Mouse (Mus musculus) heart, embryonic 15.5 days (tissue): Measurements from ENCODE around the gene Nol7. TPM values are rescaled to one million over a fixed set of nuclear protein-coding genes. Genes with fewer than 3 reads are reported as not detected.
A peak's percentile ranks its signal among the peaks of the same experiment; 100 is the strongest.

Experiments used
- ATAC-seq: fragments of 200-750 bp; cut with Nextera tagmentation; replicated peaks from 2 replicates; pipeline ENCODE4 v1.8.0; 2017; ENCODE audit warnings: low read depth, moderate TSS enrichment; ENCODE audit not compliant: insufficient number of reproducible peaks, insufficient read depth, low FRiP score
- H3K27ac ChIP-seq: fragments of 300-500 bp; sonication (generic); 2 replicates; pipeline ENCODE4 v1.5.1; 2015; ENCODE audit warnings: mild to moderate bottlenecking, inconsistent platforms
- H3K27me3 ChIP-seq: fragments of 300-500 bp; sonication (generic); 2 replicates; pipeline ENCODE4 v1.6.1; 2015; ENCODE audit warnings: inconsistent platforms
- H3K36me3 ChIP-seq: fragments of 300-500 bp; sonication (generic); 2 replicates; pipeline ENCODE4 v1.6.1; 2015; ENCODE audit warnings: mild to moderate bottlenecking, inconsistent platforms
- H3K4me1 ChIP-seq: fragments of 300-500 bp; sonication (generic); replicated peaks from 2 replicates; pipeline ENCODE4 v1.6.1; 2015; ENCODE audit warnings: inconsistent platforms
- H3K4me2 ChIP-seq: fragments of 300-500 bp; sonication (generic); 2 replicates; pipeline ENCODE4 v1.6.1; 2015; ENCODE audit warnings: inconsistent platforms, mild to moderate bottlenecking, moderate library complexity
- H3K4me3 ChIP-seq: fragments of 300-500 bp; sonication (generic); 2 replicates; pipeline ENCODE4 v1.5.1; 2015; ENCODE audit warnings: mild to moderate bottlenecking, inconsistent platforms
- H3K9ac ChIP-seq: fragments of 300-500 bp; sonication (generic); 2 replicates; pipeline ENCODE4 v1.6.1; 2015; ENCODE audit warnings: mild to moderate bottlenecking, inconsistent platforms
- H3K9me3 ChIP-seq: fragments of 300-500 bp; sonication (generic); replicated peaks from 2 replicates; pipeline ENCODE4 v1.6.1; 2016; ENCODE audit warnings: inconsistent platforms
- WGBS: fragments of 180-500 bp; shearing (Covaris S2); methylation state at CpG from one replicate; pipeline ENCODE4 v1.1.7; 2015; ENCODE audit warnings: mixed read lengths; 5-methylcytosine and 5-hydroxymethylcytosine counted together
- polyA plus RNA-seq: library from polyadenylated mRNA; unstranded; fragments of >200 nt; fragmentation: Nextera tagmentation; extraction: Ambion mirVana; gene quantifications from 2 replicates; pipeline ENCODE4 v1.2.1, GENCODE M21; 2015

Gene Nol7
- polyA plus RNA-seq, 1 experiment from 2014 or later = 133 TPM

DNA sequence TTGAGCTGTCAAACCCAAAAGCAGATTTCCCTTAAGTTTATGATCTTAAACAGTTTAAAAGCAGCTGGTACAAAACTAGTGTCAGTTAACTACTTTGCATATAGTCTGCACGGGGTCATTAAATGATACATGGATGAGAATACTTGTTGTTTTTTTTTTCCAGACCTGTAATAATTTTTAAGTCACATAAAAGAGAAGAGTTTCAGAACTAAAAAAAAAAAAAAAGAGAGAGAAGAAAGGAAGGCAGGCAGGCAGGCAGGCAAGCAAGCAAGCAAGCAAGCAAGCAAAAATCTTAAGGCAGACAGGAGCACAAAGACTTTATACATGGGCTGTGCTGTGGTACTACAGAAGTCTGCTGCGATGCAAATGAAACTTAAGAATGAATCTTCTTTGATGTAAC is 35.2 kb downstream of the Nol7 start:
- Histone ChIP-seq H3K4me3 (no peak overlapping the region), H3K4me2 (no peak overlapping the region), H3K27me3 (no peaks in the 10 kb centered on the region), H3K9me3 (no peaks in the 10 kb centered on the region; the same call in 1 of the 2 replicates), H3K36me3 (no peaks in the 10 kb centered on the region), H3K4me1 (0 out of 2 replicates have a peak, but pooled peaks cover 3% of the 10 kb centered on the region), H3K27ac (no peak overlapping the region), H3K9ac (no peak overlapping the region)
- WGBS = 83% methylated on average over 2 of the region's 2 CpGs
- ATAC-seq = no peak

DNA sequence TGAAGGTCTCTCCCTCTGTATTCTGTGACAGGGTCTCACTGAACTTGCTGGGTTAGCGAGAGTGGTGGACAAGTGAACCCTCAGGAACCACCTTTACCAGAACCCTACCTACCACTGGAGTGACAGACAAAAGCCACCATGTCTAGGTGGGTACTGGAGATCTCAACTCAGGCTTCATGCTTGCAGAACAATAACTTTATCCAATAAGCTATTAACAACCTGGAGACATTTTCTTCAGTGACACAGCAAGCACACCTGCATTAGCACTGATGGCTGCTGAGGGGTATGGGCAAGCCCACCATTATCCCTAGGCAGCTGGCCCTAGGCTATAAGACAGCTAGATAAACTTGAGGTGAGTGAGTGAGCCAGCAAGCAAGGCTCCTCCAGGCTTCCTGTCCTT is 42.2 kb downstream of the Nol7 start:
- H3K27ac ChIP-seq = no peak overlapping the region
- H3K9ac ChIP-seq = no peak overlapping the region
- no peak for ATAC-seq
- H3K27me3 ChIP-seq = no peaks in the 10 kb centered on the region
- H3K4me3 ChIP-seq = no peak overlapping the region
- H3K36me3 ChIP-seq = no peaks in the 10 kb centered on the region
- H3K9me3 ChIP-seq = no peaks in the 10 kb centered on the region; the same call in 1 of the 2 replicates
- WGBS = 88% methylated on average over 1 of the region's 1 CpGs
- peaks cover 12% of the 10 kb centered on the region; the same call in 1 of the 2 replicates for H3K4me1 ChIP-seq
- H3K4me2 ChIP-seq = no peak overlapping the region

DNA sequence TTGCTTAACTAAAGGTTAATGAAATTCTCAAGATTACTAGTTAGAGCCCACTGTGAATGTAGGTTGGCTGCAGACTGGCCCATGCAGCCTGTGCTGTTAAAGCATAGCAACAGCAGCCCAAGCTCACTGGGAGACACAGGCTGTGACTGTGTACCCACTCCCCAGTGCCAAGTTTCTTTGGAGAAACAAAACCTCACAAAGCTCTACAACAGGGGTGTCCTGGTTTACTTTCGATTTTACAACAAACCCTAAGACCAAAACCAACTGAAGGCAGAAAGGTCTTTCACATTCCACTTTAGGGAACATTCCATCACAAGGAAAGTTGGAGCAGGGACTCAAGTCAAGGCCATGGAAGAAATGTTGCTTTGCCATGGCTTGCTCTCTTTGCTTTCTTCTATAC is 44.4 kb downstream of the Nol7 start:
- no peaks in the 10 kb centered on the region for H3K27me3 ChIP-seq
- 78% methylated on average over 1 of the region's 1 CpGs for WGBS

DNA sequence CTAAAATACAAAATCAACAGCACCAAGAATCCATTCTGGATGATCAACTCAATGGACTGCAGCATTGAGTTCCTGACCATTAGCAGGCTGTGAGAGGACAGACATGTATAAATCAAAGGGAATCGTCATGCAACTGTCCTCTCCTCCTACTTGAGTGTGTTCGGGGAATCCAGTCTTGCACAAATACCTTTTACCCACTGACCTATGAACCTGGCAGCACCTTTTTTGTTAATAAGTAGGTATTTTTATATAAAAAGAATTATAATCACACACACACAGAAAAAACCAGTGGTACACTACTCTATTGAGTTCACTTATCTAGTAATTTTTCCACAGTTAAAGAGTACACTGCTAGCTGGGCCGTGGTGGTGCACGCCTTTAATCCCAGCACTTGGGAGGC is 45.5 kb downstream of the Nol7 start:
- Histone ChIP-seq H3K4me2 (no peak overlapping the region), H3K9me3 (no peaks in the 10 kb centered on the region), H3K27ac (no peak overlapping the region), H3K36me3 (no peaks in the 10 kb centered on the region), H3K4me3 (no peak overlapping the region), H3K9ac (no peak overlapping the region), H3K4me1 (peaks cover 26% of the 10 kb centered on the region), H3K27me3 (no peaks in the 10 kb centered on the region)
- 94% methylated on average over 4 of the region's 4 CpGs for WGBS
- ATAC-seq = no peak

More for the DNA sequence above, 44.4 kb downstream of the Nol7 start:
- no peak for ATAC-seq
- H3K27ac ChIP-seq = no peak overlapping the region
- no peak overlapping the region for H3K9ac ChIP-seq
- no peaks in the 10 kb centered on the region for H3K36me3 ChIP-seq
- no peaks in the 10 kb centered on the region; the same call in 1 of the 2 replicates for H3K9me3 ChIP-seq
- peaks cover 24% of the 10 kb centered on the region for H3K4me1 ChIP-seq
- H3K4me2 ChIP-seq = no peak overlapping the region
- H3K4me3 ChIP-seq = no peak overlapping the region

DNA sequence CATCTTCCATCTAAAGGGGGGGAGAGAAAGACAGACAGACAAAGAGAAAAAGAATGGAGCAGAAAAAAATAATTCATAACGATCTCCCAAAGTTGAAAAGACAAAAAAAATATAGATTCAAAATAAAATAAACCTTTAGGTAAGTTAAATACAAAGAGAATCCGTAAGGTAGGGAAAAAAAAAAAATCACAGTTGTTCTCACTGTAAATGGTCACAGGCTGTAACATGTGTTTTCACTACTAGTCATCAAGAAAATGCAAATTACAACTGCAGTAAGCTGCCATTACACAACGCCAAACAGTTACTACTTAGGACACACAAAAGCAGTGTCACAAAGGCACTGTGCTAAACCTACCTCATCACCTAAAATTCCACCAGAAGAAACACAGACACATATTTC is 46.5 kb downstream of the Nol7 start:
- 90% methylated on average over 3 of the region's 3 CpGs for WGBS
- Histone ChIP-seq H3K9me3 (no peaks in the 10 kb centered on the region), H3K9ac (no peak overlapping the region), H3K27me3 (no peaks in the 10 kb centered on the region), H3K27ac (no peak overlapping the region), H3K36me3 (no peaks in the 10 kb centered on the region), H3K4me1 (peaks cover 22% of the 10 kb centered on the region), H3K4me3 (no peak overlapping the region), H3K4me2 (no peak overlapping the region)
- no peak for ATAC-seq

DNA sequence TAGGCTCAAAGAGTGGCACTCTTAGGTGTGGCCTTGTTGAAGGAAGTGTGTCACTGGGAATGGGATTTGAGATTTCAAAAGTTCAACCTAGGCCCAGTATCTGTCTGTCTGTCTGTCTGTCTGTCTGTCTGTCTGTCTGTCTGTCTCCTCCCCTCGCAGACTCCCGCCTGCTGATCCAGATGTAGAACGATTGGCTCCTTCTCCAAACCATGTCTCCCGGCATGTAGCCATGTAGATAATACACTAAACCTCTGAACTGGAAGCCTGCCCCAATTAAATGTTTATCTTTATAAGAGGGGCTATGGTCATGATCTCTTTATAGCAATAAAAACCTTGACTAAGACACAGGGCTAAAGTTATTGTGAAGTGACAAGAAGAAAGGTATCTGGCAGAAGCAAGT is 47.6 kb downstream of the Nol7 start:
- H3K4me1 ChIP-seq = peaks cover 22% of the 10 kb centered on the region
- no peaks in the 10 kb centered on the region for H3K9me3 ChIP-seq
- H3K27me3 ChIP-seq = no peaks in the 10 kb centered on the region
- WGBS = 60% methylated on average over 4 of the region's 4 CpGs
- H3K4me3 ChIP-seq = no peak overlapping the region
- ATAC-seq = no peak
- no peak overlapping the region for H3K27ac ChIP-seq
- no peak overlapping the region for H3K4me2 ChIP-seq
- H3K36me3 ChIP-seq = no peaks in the 10 kb centered on the region
- H3K9ac ChIP-seq = no peak overlapping the region

DNA sequence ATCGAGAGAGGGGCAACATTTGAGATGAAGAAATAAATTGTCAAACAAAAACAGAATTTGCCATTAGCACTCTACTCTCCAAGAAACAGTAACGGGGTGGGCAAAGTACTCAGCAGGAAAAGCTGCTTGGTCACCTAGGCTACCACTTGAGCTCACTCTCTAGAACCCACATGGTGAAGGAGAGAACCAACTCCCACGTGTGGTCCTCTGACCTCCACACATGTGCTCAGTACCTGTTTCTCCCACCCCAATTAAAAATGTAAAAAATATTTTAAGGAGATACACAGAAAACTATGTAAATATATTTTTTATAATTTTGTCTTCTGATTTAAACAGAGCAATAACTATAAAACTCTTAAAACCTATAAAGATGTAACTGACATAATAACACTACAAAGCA is 49.5 kb downstream of the Nol7 start:
- 70% methylated on average over 3 of the region's 3 CpGs for WGBS
- H3K9ac ChIP-seq = no peak overlapping the region
- H3K27ac ChIP-seq = no peak overlapping the region
- H3K9me3 ChIP-seq = no peaks in the 10 kb centered on the region
- no peaks in the 10 kb centered on the region for H3K27me3 ChIP-seq
- no peak overlapping the region for H3K4me3 ChIP-seq
- no peak overlapping the region for H3K4me2 ChIP-seq
- ATAC-seq = no peak
- no peaks in the 10 kb centered on the region for H3K36me3 ChIP-seq
- peaks cover 25% of the 10 kb centered on the region for H3K4me1 ChIP-seq

DNA sequence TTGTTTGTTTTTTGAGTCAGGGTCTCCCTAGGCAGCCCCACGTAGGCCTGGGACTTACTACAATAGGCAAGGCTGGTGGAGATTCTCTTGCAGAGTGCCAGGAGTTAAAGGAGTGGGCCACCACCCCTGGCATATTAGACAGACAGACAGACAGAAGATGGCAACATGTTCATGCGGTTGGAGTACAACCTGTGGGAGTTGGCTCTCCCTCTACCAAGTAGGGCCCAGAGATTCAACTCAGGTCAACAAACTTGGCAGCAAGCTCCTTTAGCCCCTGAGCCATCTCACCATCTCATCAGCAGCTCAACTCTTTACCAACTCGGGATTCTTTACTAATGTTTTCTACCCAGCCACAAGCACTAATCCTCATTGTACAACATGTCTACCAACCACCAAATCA is 52.5 kb downstream of the Nol7 start:
- Histone ChIP-seq H3K27me3 (no peaks in the 10 kb centered on the region), H3K4me3 (no peak overlapping the region), H3K9ac (no peak overlapping the region), H3K27ac (no peak overlapping the region), H3K9me3 (no peaks in the 10 kb centered on the region), H3K4me1 (peaks cover 33% of the 10 kb centered on the region), H3K36me3 (no peaks in the 10 kb centered on the region), H3K4me2 (no peak overlapping the region)
- WGBS = 90% methylated on average over 3 of the region's 3 CpGs
- ATAC-seq = no peak

DNA sequence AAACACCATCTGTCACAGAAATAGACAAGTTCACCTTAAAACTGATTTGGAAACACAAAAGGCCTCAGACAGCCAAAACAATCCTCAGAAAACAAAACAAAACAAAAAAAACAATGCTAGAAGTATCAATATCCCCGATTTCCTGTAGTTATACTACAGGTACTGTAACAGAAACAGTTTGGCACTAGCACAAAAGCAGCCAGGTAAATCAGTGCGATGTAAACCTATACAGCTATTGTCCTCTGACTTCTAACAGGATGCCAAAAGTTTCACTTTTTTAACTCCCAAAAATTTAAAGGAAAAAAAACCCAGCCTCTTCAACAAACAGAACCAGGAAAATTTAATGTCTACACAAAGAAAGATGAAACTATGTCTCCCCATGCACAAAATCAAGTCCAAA is 54.0 kb downstream of the Nol7 start:
- Histone ChIP-seq H3K9ac (no peak overlapping the region), H3K4me3 (no peak overlapping the region), H3K9me3 (no peaks in the 10 kb centered on the region), H3K4me1 (peaks cover 24% of the 10 kb centered on the region), H3K4me2 (no peak overlapping the region), H3K36me3 (no peaks in the 10 kb centered on the region), H3K27ac (no peak overlapping the region), H3K27me3 (no peaks in the 10 kb centered on the region)
- no peak for ATAC-seq
- WGBS = 83% methylated on average over 2 of the region's 2 CpGs

DNA sequence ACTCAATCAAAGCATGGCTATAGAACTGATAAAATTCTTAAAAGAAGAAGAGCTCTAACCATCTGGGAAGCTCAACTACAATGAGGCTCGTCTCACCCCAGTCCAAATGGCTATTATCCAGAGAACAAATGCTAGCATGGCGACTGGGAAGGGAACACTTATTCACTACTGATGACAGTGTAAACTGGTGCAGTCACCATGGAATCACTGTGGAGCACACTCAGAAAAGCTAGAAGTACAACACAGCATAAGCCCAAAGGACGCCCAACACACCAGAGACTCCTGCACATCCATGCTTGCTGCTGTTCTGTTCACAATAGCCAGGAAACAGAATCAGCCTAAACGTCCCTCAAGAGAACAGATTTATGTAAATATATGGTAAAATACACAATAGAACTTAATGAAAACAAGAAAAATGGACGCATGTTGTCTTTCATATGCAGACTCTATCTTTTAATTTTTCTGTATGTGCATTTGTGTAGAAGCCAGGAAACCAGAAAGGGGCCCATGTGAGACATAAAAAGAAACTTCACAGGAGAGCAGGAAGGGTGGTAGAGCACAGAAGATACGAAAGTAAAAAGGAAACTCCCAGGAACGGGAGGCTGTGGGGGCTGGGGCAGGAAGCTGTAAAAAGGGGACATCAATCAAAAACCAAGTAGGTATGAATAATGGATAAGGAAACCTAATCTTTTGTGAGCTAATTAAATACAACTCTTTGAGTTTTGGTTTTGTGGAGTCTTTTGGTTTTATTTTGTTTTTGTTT is 54.8 kb downstream of the Nol7 start:
- H3K27ac ChIP-seq = peak overlapping the region; percentile 45
- H3K27me3 ChIP-seq = no peaks in the 10 kb centered on the region
- no peak overlapping the region for H3K4me2 ChIP-seq
- H3K9ac ChIP-seq = no peak overlapping the region
- H3K4me1 ChIP-seq = peaks cover 18% of the 10 kb centered on the region
- H3K4me3 ChIP-seq = no peak overlapping the region
- no peaks in the 10 kb centered on the region for H3K36me3 ChIP-seq
- no peak for ATAC-seq
- H3K9me3 ChIP-seq = no peaks in the 10 kb centered on the region
- 50% methylated on average over 7 of the region's 7 CpGs for WGBS

DNA sequence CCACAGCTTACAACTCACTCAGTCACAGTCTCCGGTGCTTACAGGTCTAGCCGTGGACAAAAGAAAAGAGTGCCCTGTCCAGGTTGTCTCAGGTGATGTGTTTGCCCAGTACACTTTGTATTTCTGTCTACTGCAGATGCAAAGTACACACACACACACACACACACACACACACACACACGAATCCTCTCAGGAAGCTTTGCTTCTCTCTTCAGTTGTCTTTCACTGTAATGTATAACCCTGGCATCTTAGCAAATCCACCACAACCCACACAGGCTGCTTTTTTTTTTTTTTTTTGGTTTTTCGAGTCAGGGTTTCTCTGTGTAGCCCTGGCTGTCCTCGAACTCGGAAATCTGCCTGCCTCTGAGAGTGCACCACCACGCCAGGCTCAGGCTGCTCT is 56.2 kb downstream of the Nol7 start:
- Histone ChIP-seq H3K27me3 (no peaks in the 10 kb centered on the region), H3K4me2 (no peak overlapping the region), H3K4me3 (no peak overlapping the region), H3K9ac (no peak overlapping the region), H3K4me1 (peaks cover 18% of the 10 kb centered on the region), H3K9me3 (no peaks in the 10 kb centered on the region), H3K36me3 (no peaks in the 10 kb centered on the region), H3K27ac (no peak overlapping the region)
- ATAC-seq = no peak
- WGBS = 84% methylated on average over 7 of the region's 7 CpGs
